Mouse (Mus musculus) ovary, adult 10 weeks (tissue): ENCODE measurements around the gene Ercc6l. TPM values are rescaled to one million over a fixed set of nuclear protein-coding genes. Genes with fewer than 3 reads are reported as not detected.

Experiments
- polyA plus RNA-seq: library from polyadenylated mRNA; stranded (reverse); fragments of 350-450 nt; fragmentation: Illumina TruSeq; extraction: RNeasy Lipid Tissue Mini Kit (QIAGEN cat#74804); gene quantifications from one replicate; pipeline ENCODE4 v1.2.3, GENCODE M21; 2014

Gene Ercc6l
- polyA plus RNA-seq = 10.8 TPM

DNA sequence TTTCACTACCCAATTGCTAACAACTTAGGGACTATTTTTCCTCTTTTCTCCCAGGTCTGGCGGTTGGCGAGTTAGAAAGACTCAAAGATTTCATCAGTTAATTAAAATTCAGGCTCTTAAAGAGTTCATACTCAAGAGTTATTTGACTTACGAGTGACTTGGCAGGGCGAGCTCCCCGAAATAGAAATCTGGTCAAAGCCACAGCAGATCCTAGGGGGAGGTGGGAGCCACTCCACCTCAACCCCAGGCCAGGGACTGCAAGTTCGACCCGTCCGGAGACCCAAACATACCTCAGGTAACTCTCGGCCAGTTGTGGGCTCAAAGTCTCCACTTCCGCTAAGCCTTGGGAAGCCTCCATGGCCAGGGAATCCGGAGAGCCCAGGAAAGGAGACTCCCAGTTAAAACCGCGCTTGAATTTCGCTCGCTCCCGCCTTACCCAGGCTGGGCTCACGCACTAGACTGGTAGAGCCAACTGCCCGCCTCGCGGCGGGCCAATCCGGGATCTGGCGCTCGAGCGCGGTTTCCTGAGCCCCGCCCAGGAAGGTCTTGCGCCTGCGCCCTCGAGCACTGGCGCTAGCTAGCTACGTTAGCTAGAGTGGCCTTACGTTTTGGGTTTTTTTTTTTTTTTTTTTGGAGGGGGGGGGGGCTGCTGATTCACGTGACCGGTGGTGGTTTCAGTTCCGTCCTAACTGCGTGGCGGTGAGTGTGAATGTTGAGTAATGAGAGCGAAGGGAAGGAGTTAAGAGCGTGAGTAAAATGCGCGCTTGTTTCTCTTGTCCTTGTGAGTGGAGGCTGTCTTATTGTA, at the start of gene Ercc6l:
Gene Ercc6l (minus strand): TSS at position 474 of the 805 bp plus-strand sequence.

DNA sequence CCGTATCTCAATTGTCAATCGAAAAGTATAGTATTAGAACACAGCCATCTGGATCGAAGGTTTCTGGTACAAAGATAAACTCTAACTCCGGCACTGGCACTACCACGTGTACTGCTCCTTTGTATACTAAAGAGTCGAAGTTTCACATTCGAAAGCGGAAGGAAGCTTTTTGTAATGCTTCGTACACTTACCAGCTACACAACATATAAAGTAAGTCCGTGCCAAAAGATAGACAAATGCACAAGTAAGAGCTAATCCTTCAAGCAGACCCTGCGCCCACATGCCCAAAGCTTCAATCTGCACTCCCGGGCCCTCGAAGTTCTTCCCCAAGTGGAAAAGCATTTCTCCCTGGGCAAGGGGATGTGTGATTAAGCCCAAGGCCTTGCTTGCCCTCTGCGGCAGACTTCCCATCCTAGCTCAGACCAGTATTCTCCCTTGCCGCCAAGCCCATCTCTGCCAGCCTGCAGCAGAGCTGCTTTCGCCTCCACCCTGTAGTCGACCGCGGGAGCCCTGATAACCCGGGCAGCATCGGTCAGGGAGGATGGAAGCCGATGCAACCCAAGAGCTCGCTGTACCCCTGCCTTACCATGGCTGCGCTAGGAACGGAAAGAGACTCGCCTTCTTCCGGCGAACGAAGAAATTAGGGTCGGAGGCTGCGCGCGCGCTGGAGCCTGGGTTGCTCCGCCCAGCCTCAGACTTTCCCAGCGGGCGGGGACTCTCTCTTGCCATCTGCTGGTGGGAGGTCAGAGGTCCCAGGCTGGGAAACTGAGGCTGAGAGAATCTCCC, 32.0 kb upstream of the Ercc6l start, which contains the start of gene Rps4x:
Gene Rps4x (minus strand): TSS at position 683 of the 786 bp plus-strand sequence.

DNA sequence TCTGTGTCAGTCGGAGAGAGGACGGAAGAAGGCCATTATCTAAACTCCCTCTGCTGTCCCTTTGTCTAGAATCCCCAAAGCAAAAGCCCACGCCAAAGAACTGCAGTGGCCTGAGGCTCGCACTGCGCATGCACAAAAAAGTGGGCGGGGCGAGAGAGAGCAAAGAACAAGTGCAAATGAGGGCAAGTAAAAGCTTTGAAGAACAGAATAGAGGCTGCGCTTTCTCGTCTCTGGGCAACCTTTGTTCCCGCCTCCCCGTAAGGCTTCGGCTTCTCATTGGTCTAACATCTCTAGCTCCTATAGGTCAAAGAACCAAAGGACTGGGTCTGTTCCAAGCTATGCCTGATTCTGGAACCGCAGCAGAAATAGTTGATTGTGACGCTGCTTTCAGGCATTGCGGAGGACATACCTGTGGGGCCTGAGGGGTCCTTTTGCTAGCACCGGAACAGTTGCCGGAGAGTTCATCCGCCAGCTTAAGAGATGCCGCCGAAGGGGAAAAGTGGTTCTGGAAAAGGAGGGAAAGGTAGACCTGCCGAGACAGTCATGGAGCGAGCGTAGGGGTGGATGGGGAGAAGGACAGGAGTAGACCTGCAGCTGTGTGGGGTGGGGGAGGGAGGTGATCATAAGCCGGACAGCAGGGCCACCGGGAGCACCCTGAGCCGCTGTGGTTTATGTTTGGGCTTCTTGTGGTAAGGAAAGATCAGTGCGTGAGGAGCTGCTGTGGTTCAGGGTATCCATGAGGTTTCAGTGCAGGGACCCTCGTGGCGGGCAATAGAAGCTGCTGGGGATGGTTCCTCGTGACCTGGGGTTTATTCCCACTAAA, 37.6 kb downstream of the Ercc6l start, which contains the start of gene Pin4:
Gene Pin4 (plus strand): TSS at position 406 of the 823 bp plus-strand sequence.

Other genes starting within 250 kb of the Ercc6l start
- gene Rtl5, start 85.8 kb downstream of the Ercc6l start, polyA plus RNA-seq = 1.1 TPM
- 117 TPM for gene Pin4, start 37.6 kb downstream of the Ercc6l start, polyA plus RNA-seq
- 2,278 TPM for gene Rps4x, start 32.3 kb upstream of the Ercc6l start, polyA plus RNA-seq
- gene Cited1, start 95.1 kb upstream of the Ercc6l start, polyA plus RNA-seq = not detected